Mouse (Mus musculus): ENCODE results near the gene Egln2.

- no peak for TF ChIP-seq HCFC1 (IDR thresholded peaks at IDR 0.05; ENCODE audit: borderline replicate concordance, insufficient read depth, low read length)
- no peak for TF ChIP-seq MAFK (IDR thresholded peaks at IDR 0.05; ENCODE audit: insufficient read depth, low read depth, low read length)
- TF ChIP-seq CHD2 (IDR thresholded peaks at IDR 0.05; ENCODE audit: low read depth, low read length): no peak
- TF ChIP-seq ZC3H11A (IDR thresholded peaks at IDR 0.05; ENCODE audit: borderline replicate concordance, low read depth, low read length): no peak
- no peak for TF ChIP-seq ZNF384 (IDR thresholded peaks at IDR 0.05; ENCODE audit: low read depth, low read length)
Measured at GRCm38 (mm10) chr7:27168371-27168770, 1.8 kb upstream of the Egln2 start.
